Mouse (Mus musculus): ENCODE measurements at regions not wholly inside any gene's neighbourhood (a gene's known extent, or its start where the extent isn't known, plus 50 kb on each side); places are given as distances from the start of the nearest gene placed in this dataset.

GRCm38 (mm10) chr11:26800296-26800695, 206.5 kb upstream of the Vrk2 start:
- H3K27me3 ChIP-seq (replicated peaks): no peaks in the 10 kb centered on the region
- H3K9me3 ChIP-seq (replicated peaks; ENCODE audit: low read length): no peaks in the 10 kb centered on the region
- no peak overlapping the region for H3K9ac ChIP-seq (ENCODE audit: insufficient read depth, low read depth)
- no peaks in the 10 kb centered on the region; a peak in 1 of 4 replicates for H3K4me1 ChIP-seq (ENCODE audit: control insufficient read depth in 1 of 2, insufficient read depth in 2 of 2)
- H3K36me3 ChIP-seq (replicated peaks in 1 of 2; ENCODE audit: control insufficient read depth in 1 of 2, insufficient read depth in 1 of 2, low read length in 1 of 2): no peaks in the 10 kb centered on the region
- no peak for DNase-seq (ENCODE audit: extremely low read depth)
- TF ChIP-seq KAT2A (IDR thresholded peaks at IDR 0.05; ENCODE audit: insufficient replicate concordance, low read length) (no peak), MYC (IDR thresholded peaks at IDR 0.05; ENCODE audit: low read depth, low read length) (no peak), E2F4 (IDR thresholded peaks at IDR 0.05; ENCODE audit: insufficient replicate concordance, low read depth, low read length) (no peak), ELF1 (IDR thresholded peaks at IDR 0.05; ENCODE audit: low read depth, low read length) (no peak), SIN3A (IDR thresholded peaks at IDR 0.05; ENCODE audit: low read length) (no peak), BHLHE40 (IDR thresholded peaks at IDR 0.05; ENCODE audit: low read depth, low read length) (no peak), POLR2AphosphoS2 (IDR thresholded peaks at IDR 0.05; ENCODE audit: low read depth, low read length) (no peak), ETS1 (conservative IDR thresholded peaks at IDR 0.05; ENCODE audit: low read depth, low read length) (no peak)
- H3K4me3 ChIP-seq (replicated peaks in 1 of 3; ENCODE audit: low read depth in 2 of 3, low read length in 2 of 3, poor library complexity in 1 of 3): no peak overlapping the region
- dilution Hi-C loops (cut with MboI; ENCODE audit: extremely low pct_ligation_motif_present, extremely low pct_unique_long_range_greater_than_20kb, low sequenced_read_pairs): no loop called here
- no peak overlapping the region for H3K27ac ChIP-seq (ENCODE audit: insufficient read depth, low read depth)
- H3K4me2 ChIP-seq (ENCODE audit: insufficient read depth, low read depth, poor library complexity, severe bottlenecking): no peak overlapping the region
- in situ Hi-C loops (cut with MboI; ENCODE audit: low pct_ligation_motif_present, low pct_unique_long_range_greater_than_20kb, low sequenced_read_pairs): no loop called here
- no peaks in the 10 kb centered on the region for H3K79me2 ChIP-seq (replicated peaks; ENCODE audit: control insufficient read depth, extremely low read depth, insufficient read depth, poor library complexity, severe bottlenecking)

- H3K4me3 ChIP-seq (replicated peaks in 1 of 3; ENCODE audit: low read depth in 2 of 3, low read length in 2 of 3, poor library complexity in 1 of 3): no peak overlapping the region
- H3K79me2 ChIP-seq (replicated peaks; ENCODE audit: control insufficient read depth, extremely low read depth, insufficient read depth, poor library complexity, severe bottlenecking): no peaks in the 10 kb centered on the region
- H3K4me1 ChIP-seq (ENCODE audit: control insufficient read depth in 1 of 2, insufficient read depth in 2 of 2): no peaks in the 10 kb centered on the region
- TF ChIP-seq MYC (IDR thresholded peaks at IDR 0.05; ENCODE audit: low read depth, low read length): no peak
- no peak for TF ChIP-seq UBTF (IDR thresholded peaks at IDR 0.05; ENCODE audit: low read depth, low read length)
- 0 out of 2 replicates have a peak, but pooled peaks have one; percentile 15 for TF ChIP-seq BHLHE40 (IDR thresholded peaks at IDR 0.05; ENCODE audit: low read depth, low read length)
- no peak for TF ChIP-seq SMC3 (IDR thresholded peaks at IDR 0.05; ENCODE audit: low read depth, low read length)
- no peak for TF ChIP-seq MXI1 (IDR thresholded peaks at IDR 0.05; ENCODE audit: low read depth, low read length)
- dilution Hi-C loops (cut with MboI; ENCODE audit: extremely low pct_ligation_motif_present, extremely low pct_unique_long_range_greater_than_20kb, low sequenced_read_pairs) (no loop called here), in situ Hi-C loops (cut with MboI; ENCODE audit: low pct_ligation_motif_present, low pct_unique_long_range_greater_than_20kb, low sequenced_read_pairs) (loop anchor here (25.0 kb wide), 1 partner anchor 607 kb away; no protein-coding TSS in a partner anchor)
- no peaks in the 10 kb centered on the region for H3K27me3 ChIP-seq (replicated peaks)
- no peak overlapping the region for H3K4me2 ChIP-seq (ENCODE audit: insufficient read depth, low read depth, poor library complexity, severe bottlenecking)
- H3K9me3 ChIP-seq (replicated peaks; ENCODE audit: low read length): no peaks in the 10 kb centered on the region
- no peak for DNase-seq (ENCODE audit: extremely low read depth)
- no peaks in the 10 kb centered on the region for H3K36me3 ChIP-seq (replicated peaks in 1 of 2; ENCODE audit: control insufficient read depth in 1 of 2, insufficient read depth in 1 of 2, low read length in 1 of 2)
- no peak overlapping the region for H3K27ac ChIP-seq (ENCODE audit: insufficient read depth, low read depth)
- H3K9ac ChIP-seq (ENCODE audit: insufficient read depth, low read depth): no peak overlapping the region
These were observed 200.8 kb upstream of the Vrk2 start for GRCm38 (mm10) chr11:26794629-26794966.

- no peak overlapping the region for H3K27ac ChIP-seq (ENCODE audit: insufficient read depth, low read depth)
- H3K9ac ChIP-seq (ENCODE audit: insufficient read depth, low read depth): no peak overlapping the region
- H3K4me3 ChIP-seq (replicated peaks in 1 of 3; ENCODE audit: low read depth in 2 of 3, low read length in 2 of 3, poor library complexity in 1 of 3): no peak overlapping the region
- no peak for DNase-seq (ENCODE audit: extremely low read depth)
- TF ChIP-seq SIN3A (IDR thresholded peaks at IDR 0.05; ENCODE audit: low read length) (no peak), CHD2 (IDR thresholded peaks at IDR 0.05; ENCODE audit: low read length) (no peak), JUND (conservative IDR thresholded peaks at IDR 0.05; ENCODE audit: low read depth, low read length) (no peak)
- H3K79me2 ChIP-seq (replicated peaks; ENCODE audit: control insufficient read depth, extremely low read depth, insufficient read depth, poor library complexity, severe bottlenecking): no peaks in the 10 kb centered on the region
- H3K9me3 ChIP-seq (replicated peaks; ENCODE audit: low read length): no peaks in the 10 kb centered on the region
- dilution Hi-C loops (cut with MboI; ENCODE audit: extremely low pct_ligation_motif_present, extremely low pct_unique_long_range_greater_than_20kb, low sequenced_read_pairs): no loop called here
- no peak overlapping the region for H3K4me2 ChIP-seq (ENCODE audit: insufficient read depth, low read depth, poor library complexity, severe bottlenecking)
- no peaks in the 10 kb centered on the region for H3K4me1 ChIP-seq (ENCODE audit: control insufficient read depth in 1 of 2, insufficient read depth in 2 of 2)
- in situ Hi-C loops (cut with MboI; ENCODE audit: low pct_ligation_motif_present, low pct_unique_long_range_greater_than_20kb, low sequenced_read_pairs): loop anchor here (25.0 kb wide), 1 partner anchor 607 kb away; no protein-coding TSS in a partner anchor
- no peaks in the 10 kb centered on the region for H3K36me3 ChIP-seq (replicated peaks in 1 of 2; ENCODE audit: control insufficient read depth in 1 of 2, insufficient read depth in 1 of 2, low read length in 1 of 2)
- no peaks in the 10 kb centered on the region for H3K27me3 ChIP-seq (replicated peaks)
These were observed 200.3 kb upstream of the Vrk2 start for GRCm38 (mm10) chr11:26793928-26794628.
